Mouse (Mus musculus): ENCODE results near the gene Gm49630.
"Not testable (repeated sequence)": the region's sequence is repeated elsewhere in the genome, so short reads cannot be mapped to it uniquely, and the experiment has no call there.

The Gm49630 gene

GRCm38 (mm10) chr17:7366676-7367374, 5.0 kb downstream of the Gm49630 start:
- DNase-seq (ENCODE audit: low read depth) = not testable (repeated sequence)

- DNase-seq (ENCODE audit: low read depth) = not testable (repeated sequence)
Observed at GRCm38 (mm10) chr17:7366265-7366664, 5.5 kb downstream of the Gm49630 start.

GRCm38 (mm10) chr17:7365615-7366014, 6.2 kb downstream of the Gm49630 start:
- not testable (repeated sequence) for DNase-seq (ENCODE audit: low read depth)

- DNase-seq (ENCODE audit: low read depth) = not testable (repeated sequence)
Observed at GRCm38 (mm10) chr17:7360749-7361465, 10.9 kb downstream of the Gm49630 start.

- DNase-seq (ENCODE audit: low read depth) = not testable (repeated sequence)
Observed at GRCm38 (mm10) chr17:7359806-7360205, 12.0 kb downstream of the Gm49630 start.

GRCm38 (mm10) chr17:7352596-7352995, 19.2 kb downstream of the Gm49630 start, which contains the start of gene Ttll2:
Ttll2 (minus strand) TSS chr17:7352696.
- DNase-seq (ENCODE audit: low read depth) = not testable (repeated sequence)

- not testable (repeated sequence) for DNase-seq (ENCODE audit: low read depth)
Observed at GRCm38 (mm10) chr17:7348765-7349164, 23.0 kb downstream of the Gm49630 start.

- not testable (repeated sequence) for DNase-seq (ENCODE audit: low read depth)
Observed at GRCm38 (mm10) chr17:7337381-7337780, 34.4 kb downstream of the Gm49630 start.

- DNase-seq (ENCODE audit: low read depth) = not testable (repeated sequence)
Observed at GRCm38 (mm10) chr17:7332745-7333144, 39.0 kb downstream of the Gm49630 start.

- not testable (repeated sequence) for DNase-seq (ENCODE audit: low read depth)
Observed at GRCm38 (mm10) chr17:7326415-7326814, 45.4 kb downstream of the Gm49630 start.

GRCm38 (mm10) chr17:7324346-7324745, 47.4 kb downstream of the Gm49630 start, which contains the start of gene Tcp10a:
Tcp10a (plus strand) TSS chr17:7324646.
- DNase-seq (ENCODE audit: low read depth) = not testable (repeated sequence)

- DNase-seq (ENCODE audit: low read depth) = not testable (repeated sequence)
Observed at GRCm38 (mm10) chr17:7319789-7320188, 52.0 kb downstream of the Gm49630 start.

- not testable (repeated sequence) for DNase-seq (ENCODE audit: low read depth)
Observed at GRCm38 (mm10) chr17:7315693-7316382, 55.9 kb downstream of the Gm49630 start.

- not testable (repeated sequence) for DNase-seq (ENCODE audit: low read depth)
Observed at GRCm38 (mm10) chr17:7306278-7307196, 65.2 kb downstream of the Gm49630 start.
